Mouse (Mus musculus) right cerebral cortex, postnatal 10 days (tissue): ENCODE results near the gene Fxyd7.

Experiments
- DNase-seq, 2 experiments: peaks; one replicate each; pipeline ENCODE4 v3.0.0; 2021; ENCODE audit warnings: low spot score in 2 of 2

The Fxyd7 gene

GRCm38 (mm10) chr7:31051321-31052021 is at the start of gene Fxyd7:
Gene Fxyd7 (minus strand): TSS chr7:31051467.
- peak; percentile 74 for DNase-seq

GRCm38 (mm10) chr7:31100786-31101185 is 49.5 kb upstream of the Fxyd7 start:
- DNase-seq, result no peak

- DNase-seq, result no peak
Observed at GRCm38 (mm10) chr7:31099612-31099982, 48.3 kb upstream of the Fxyd7 start.

GRCm38 (mm10) chr7:31098697-31099611 is 47.7 kb upstream of the Fxyd7 start:
- no peak for DNase-seq

- peak; percentile 92 to 95 for DNase-seq
Observed at GRCm38 (mm10) chr7:31097583-31098248, 46.4 kb upstream of the Fxyd7 start.

- no peak for DNase-seq
Observed at GRCm38 (mm10) chr7:31096892-31097564, 45.8 kb upstream of the Fxyd7 start.

- DNase-seq, result no peak
Observed at GRCm38 (mm10) chr7:31094774-31095501, 43.7 kb upstream of the Fxyd7 start.

- no peak for DNase-seq
Observed at GRCm38 (mm10) chr7:31089721-31090120, 38.5 kb upstream of the Fxyd7 start.

- no peak for DNase-seq
Observed at GRCm38 (mm10) chr7:31088206-31088605, 36.9 kb upstream of the Fxyd7 start.

GRCm38 (mm10) chr7:31087262-31087661 is 36.0 kb upstream of the Fxyd7 start:
- DNase-seq, result no peak

GRCm38 (mm10) chr7:31086175-31086755 is 35.0 kb upstream of the Fxyd7 start:
- DNase-seq, result no peak

- peak; percentile 57 to 62 for DNase-seq
Observed at GRCm38 (mm10) chr7:31085171-31085570, 33.9 kb upstream of the Fxyd7 start.

GRCm38 (mm10) chr7:31084140-31084539 is 32.9 kb upstream of the Fxyd7 start:
- DNase-seq, result peak in 1 of 2 experiments; percentile 43

GRCm38 (mm10) chr7:31082831-31083588 is 31.7 kb upstream of the Fxyd7 start:
- DNase-seq, result peak in 1 of 2 experiments; percentile 55

- no peak for DNase-seq
Observed at GRCm38 (mm10) chr7:31082106-31082505, 30.8 kb upstream of the Fxyd7 start.

- no peak for DNase-seq
Observed at GRCm38 (mm10) chr7:31081106-31081505, 29.8 kb upstream of the Fxyd7 start.

- DNase-seq, result no peak
Observed at GRCm38 (mm10) chr7:31080611-31081010, 29.3 kb upstream of the Fxyd7 start.

- no peak for DNase-seq
Observed at GRCm38 (mm10) chr7:31079670-31080069, 28.4 kb upstream of the Fxyd7 start.

GRCm38 (mm10) chr7:31077885-31078445 is 26.7 kb upstream of the Fxyd7 start:
- peak; percentile 73 to 76 for DNase-seq

- peak; percentile 80 to 81 for DNase-seq
Observed at GRCm38 (mm10) chr7:31077470-31077869, 26.2 kb upstream of the Fxyd7 start.
